Mouse (Mus musculus) heart, embryonic 14.5 days (tissue): ENCODE measurements around the gene Slc1a7. TPM values are rescaled to one million over a fixed set of nuclear protein-coding genes. Genes with fewer than 3 reads are reported as not detected.

Source experiments
- ATAC-seq: fragments of 200-750 bp; cut with Nextera tagmentation; 2 replicates; pipeline ENCODE4 v1.8.0; 2017; ENCODE audit warnings: low read depth, moderate TSS enrichment; ENCODE audit not compliant: insufficient number of reproducible peaks, insufficient read depth, low FRiP score
- H3K27ac ChIP-seq, 2 experiments: fragments of 200-500 bp in 1 of 2; fragments of 300-500 bp in 1 of 2; sonication (generic) in 1 of 2; replicated peaks in 1 of 2; 2 replicates each; pipeline ENCODE4 v1.5.1; 2012 to 2014; ENCODE audit warnings: low read depth in 2 of 2, low read length in 2 of 2, control low read depth in 1 of 2, mild to moderate bottlenecking in 1 of 2, mixed read lengths in 1 of 2; ENCODE audit not compliant: control insufficient read depth in 1 of 2, insufficient read depth in 1 of 2
- H3K27me3 ChIP-seq: fragments of 300-500 bp; sonication (generic); 2 replicates; pipeline ENCODE4 v1.6.1; 2014; ENCODE audit warnings: mild to moderate bottlenecking, low read length, control low read depth; ENCODE audit not compliant: control insufficient read depth, insufficient read depth
- H3K36me3 ChIP-seq: fragments of 300-500 bp; sonication (generic); 2 replicates; pipeline ENCODE4 v1.6.1; 2014; ENCODE audit warnings: mild to moderate bottlenecking, control low read depth, low read length, mixed read lengths; ENCODE audit not compliant: control insufficient read depth, insufficient read depth
- H3K4me1 ChIP-seq, 2 experiments: fragments of 200-500 bp in 1 of 2; fragments of 300-500 bp in 1 of 2; sonication (generic) in 1 of 2; 2 replicates each; pipeline ENCODE4 v1.6.1; 2012 to 2014; ENCODE audit warnings: low read length in 2 of 2, control low read depth in 1 of 2, mixed read lengths in 1 of 2; ENCODE audit not compliant: control insufficient read depth in 2 of 2, insufficient read depth in 2 of 2
- H3K4me2 ChIP-seq: fragments of 300-500 bp; sonication (generic); 2 replicates; pipeline ENCODE4 v1.6.1; 2014; ENCODE audit warnings: mild to moderate bottlenecking, low read length
- H3K4me3 ChIP-seq, 2 experiments: fragments of 200-500 bp in 1 of 2; fragments of 300-500 bp in 1 of 2; sonication (generic) in 1 of 2; 2 replicates each; pipeline ENCODE4 v1.5.1; 2012 to 2014; ENCODE audit warnings: low read length in 2 of 2, mild to moderate bottlenecking in 2 of 2, control low read depth in 1 of 2, low read depth in 1 of 2, moderate library complexity in 1 of 2; ENCODE audit not compliant: control insufficient read depth in 1 of 2, insufficient read depth in 1 of 2
- H3K9ac ChIP-seq: fragments of 300-500 bp; sonication (generic); 2 replicates; pipeline ENCODE4 v1.6.1; 2014; ENCODE audit warnings: mild to moderate bottlenecking, low read length
- H3K9me3 ChIP-seq: fragments of 300-500 bp; sonication (generic); 2 replicates; pipeline ENCODE4 v1.6.1; 2016; ENCODE audit warnings: low read length, control low read depth; ENCODE audit not compliant: control insufficient read depth
- WGBS: fragments of 180-500 bp; shearing (Covaris S2); extraction: QIAGEN DNeasy Blood & Tissue Kit; methylation state at CpG from one replicate; pipeline ENCODE4 v1.1.7; 2014; 5-methylcytosine and 5-hydroxymethylcytosine counted together
- polyA plus RNA-seq: library from polyadenylated mRNA; unstranded; fragments of >200 nt; fragmentation: Nextera tagmentation; extraction: Ambion mirVana; gene quantifications from 2 replicates; pipeline ENCODE4 v1.2.1, GENCODE M21; 2014

Gene Slc1a7
- polyA plus RNA-seq, 1 experiment from 2014 or later, result not detected

DNA sequence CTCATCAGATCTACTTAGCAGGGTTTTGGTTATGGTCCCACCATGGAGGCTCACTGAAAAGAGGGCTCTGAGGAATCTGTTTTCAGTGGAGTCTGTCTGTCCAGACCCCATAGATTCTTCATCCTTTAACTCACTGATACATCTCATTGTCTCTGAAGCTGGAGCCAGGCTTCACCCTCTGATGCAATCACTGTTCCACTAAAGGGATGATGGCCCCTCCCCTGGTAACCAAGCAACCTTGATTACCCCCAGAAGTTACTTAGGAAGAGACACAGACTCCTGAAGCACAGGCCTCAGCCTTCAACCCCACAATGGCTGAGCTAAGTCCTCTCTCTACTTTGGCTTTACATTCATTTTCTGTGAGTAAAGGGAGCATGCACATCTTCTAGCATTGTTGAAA is 1.6 kb downstream of the Slc1a7 start:
- Histone ChIP-seq H3K9ac (no peak overlapping the region), H3K27me3 (no peaks in the 10 kb centered on the region), H3K36me3 (no peaks in the 10 kb centered on the region), H3K4me1 (peaks cover 7 to 8% of the 10 kb centered on the region in 2 experiments; a peak in 3 of 4 replicates), H3K9me3 (no peaks in the 10 kb centered on the region), H3K4me2 (no peak overlapping the region), H3K4me3 (no peak overlapping the region), H3K27ac (no peak overlapping the region)
- ATAC-seq, result no peak

DNA sequence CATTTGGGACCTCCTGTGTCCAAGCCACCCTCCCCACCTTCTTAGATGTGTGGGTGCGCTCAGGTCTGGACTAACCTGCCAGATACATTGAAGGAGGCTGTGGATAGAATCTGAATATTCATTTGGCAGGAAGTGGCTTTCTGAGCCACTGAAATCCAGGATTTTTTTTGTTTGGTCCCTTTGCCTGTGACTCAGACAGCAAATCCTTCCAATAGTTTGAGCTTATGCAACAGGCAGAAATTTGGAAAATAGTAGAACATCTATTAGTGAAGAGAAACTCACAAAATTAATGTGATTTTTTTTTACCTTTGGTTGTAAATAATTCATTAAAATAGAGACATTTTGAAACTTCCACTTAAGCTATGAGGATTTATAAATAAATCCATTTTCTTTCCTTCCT is 3.0 kb downstream of the Slc1a7 start:
- H3K27me3 ChIP-seq, result no peaks in the 10 kb centered on the region
- peaks cover 7 to 8% of the 10 kb centered on the region in 2 experiments; a peak in 3 of 4 replicates for H3K4me1 ChIP-seq
- no peaks in the 10 kb centered on the region for H3K9me3 ChIP-seq
- no peaks in the 10 kb centered on the region for H3K36me3 ChIP-seq
- no peak overlapping the region for H3K4me3 ChIP-seq
- WGBS, result 96% methylated on average over 1 of the region's 1 CpGs
- no peak for ATAC-seq
- H3K9ac ChIP-seq, result no peak overlapping the region
- H3K27ac ChIP-seq, result no peak overlapping the region
- no peak overlapping the region for H3K4me2 ChIP-seq

- 73% methylated on average over 11 of the region's 11 CpGs for WGBS
- ATAC-seq, result no peak
- Histone ChIP-seq H3K27ac (no peak overlapping the region), H3K4me2 (no peak overlapping the region), H3K4me3 (no peak overlapping the region), H3K27me3 (no peaks in the 10 kb centered on the region), H3K4me1 (peaks cover 2 to 5% of the 10 kb centered on the region in 2 experiments; a peak in 3 of 4 replicates), H3K36me3 (no peaks in the 10 kb centered on the region), H3K9me3 (no peaks in the 10 kb centered on the region), H3K9ac (no peak overlapping the region)
Observed at GRCm38 (mm10) chr4:107974527-107974926, 6.4 kb downstream of the Slc1a7 start.

GRCm38 (mm10) chr4:107975004-107975403 is 6.9 kb downstream of the Slc1a7 start:
- Histone ChIP-seq H3K27me3 (no peaks in the 10 kb centered on the region), H3K4me2 (no peak overlapping the region), H3K9ac (no peak overlapping the region), H3K36me3 (no peaks in the 10 kb centered on the region), H3K27ac (no peak overlapping the region), H3K4me1 (peaks cover 3 to 5% of the 10 kb centered on the region in 2 experiments; a peak in 3 of 4 replicates), H3K4me3 (no peak overlapping the region), H3K9me3 (no peaks in the 10 kb centered on the region)
- no peak for ATAC-seq
- 71% methylated on average over 7 of the region's 7 CpGs for WGBS

GRCm38 (mm10) chr4:107977593-107977992 is 9.5 kb downstream of the Slc1a7 start:
- WGBS, result 70% methylated on average over 4 of the region's 4 CpGs
- H3K27me3 ChIP-seq, result no peaks in the 10 kb centered on the region
- no peak overlapping the region for H3K4me3 ChIP-seq
- no peak for ATAC-seq
- H3K36me3 ChIP-seq, result no peaks in the 10 kb centered on the region
- no peak overlapping the region for H3K9ac ChIP-seq
- H3K4me2 ChIP-seq, result no peak overlapping the region
- no peaks in the 10 kb centered on the region for H3K9me3 ChIP-seq
- no peak overlapping the region for H3K27ac ChIP-seq
- peaks cover 12 to 13% of the 10 kb centered on the region in 2 experiments for H3K4me1 ChIP-seq

- Histone ChIP-seq H3K4me3 (no peak overlapping the region), H3K9ac (no peak overlapping the region), H3K4me2 (no peak overlapping the region), H3K4me1 (peaks cover 12 to 13% of the 10 kb centered on the region in 2 experiments), H3K36me3 (no peaks in the 10 kb centered on the region), H3K27me3 (no peaks in the 10 kb centered on the region), H3K9me3 (no peaks in the 10 kb centered on the region), H3K27ac (no peak overlapping the region)
- ATAC-seq, result no peak
- WGBS, result 39% methylated on average over 2 of the region's 2 CpGs
Observed at GRCm38 (mm10) chr4:107979530-107979929, 11.4 kb downstream of the Slc1a7 start.

GRCm38 (mm10) chr4:107980002-107980600 is 12.0 kb downstream of the Slc1a7 start:
- WGBS, result 83% methylated on average over 6 of the region's 6 CpGs
- Histone ChIP-seq H3K27ac (no peak overlapping the region), H3K4me1 (peaks cover 12 to 13% of the 10 kb centered on the region in 2 experiments), H3K36me3 (no peaks in the 10 kb centered on the region), H3K4me2 (no peak overlapping the region), H3K9me3 (no peaks in the 10 kb centered on the region), H3K27me3 (no peaks in the 10 kb centered on the region), H3K4me3 (no peak overlapping the region), H3K9ac (no peak overlapping the region)
- ATAC-seq, result no peak

- peaks cover 12 to 13% of the 10 kb centered on the region in 2 experiments for H3K4me1 ChIP-seq
- H3K36me3 ChIP-seq, result no peaks in the 10 kb centered on the region
- no peak for ATAC-seq
- no peak overlapping the region for H3K4me3 ChIP-seq
- no peak overlapping the region for H3K27ac ChIP-seq
- no peaks in the 10 kb centered on the region for H3K27me3 ChIP-seq
- no peak overlapping the region for H3K4me2 ChIP-seq
- H3K9ac ChIP-seq, result no peak overlapping the region
- WGBS, result 84% methylated on average over 1 of the region's 1 CpGs
- no peaks in the 10 kb centered on the region for H3K9me3 ChIP-seq
Observed at GRCm38 (mm10) chr4:107983717-107984116, 15.6 kb downstream of the Slc1a7 start.
